Mouse (Mus musculus) right cerebral cortex, postnatal 25 days (tissue): Measurements from ENCODE around the gene Gna15.

Source experiments
- DNase-seq: peaks from one replicate; pipeline ENCODE4 v3.0.0; 2022

Gene Gna15

GRCm38 (mm10) chr10:81495151-81495550 lies 28.9 kb downstream of the Gna15 start:
- no peak for DNase-seq

- DNase-seq = no peak
These were observed 29.6 kb downstream of the Gna15 start for GRCm38 (mm10) chr10:81494260-81495041.

- no peak for DNase-seq
These were observed 30.3 kb downstream of the Gna15 start for GRCm38 (mm10) chr10:81493601-81494220.

- no peak for DNase-seq
These were observed 31.3 kb downstream of the Gna15 start for GRCm38 (mm10) chr10:81492606-81493240.

GRCm38 (mm10) chr10:81491018-81491417 lies 33.0 kb downstream of the Gna15 start:
- DNase-seq = no peak

GRCm38 (mm10) chr10:81489941-81490340 lies 34.1 kb downstream of the Gna15 start:
- peak; percentile 4 for DNase-seq

- DNase-seq = peak; percentile 3
These were observed 35.9 kb downstream of the Gna15 start for GRCm38 (mm10) chr10:81488081-81488480.

GRCm38 (mm10) chr10:81486496-81486895 lies 37.5 kb downstream of the Gna15 start:
- DNase-seq = no peak

GRCm38 (mm10) chr10:81485479-81486018 lies 38.5 kb downstream of the Gna15 start:
- DNase-seq = no peak

- no peak for DNase-seq
These were observed 39.0 kb downstream of the Gna15 start for GRCm38 (mm10) chr10:81485060-81485449.

- no peak for DNase-seq
These were observed 39.5 kb downstream of the Gna15 start for GRCm38 (mm10) chr10:81484441-81485059.

GRCm38 (mm10) chr10:81483983-81484382 lies 40.0 kb downstream of the Gna15 start:
- peak; percentile 63 for DNase-seq

GRCm38 (mm10) chr10:81482533-81482889 lies 41.5 kb downstream of the Gna15 start, which contains the start of gene Celf5:
TSS of gene Celf5 (minus strand) at chr10:81482709.
- peak; percentile 79 for DNase-seq

- no peak for DNase-seq
These were observed 42.2 kb downstream of the Gna15 start for GRCm38 (mm10) chr10:81481605-81482532.

GRCm38 (mm10) chr10:81474461-81474860 lies 49.6 kb downstream of the Gna15 start:
- DNase-seq = no peak

GRCm38 (mm10) chr10:81473003-81473451 lies 51.0 kb downstream of the Gna15 start:
- peak; percentile 90 for DNase-seq

GRCm38 (mm10) chr10:81472403-81473002 lies 51.5 kb downstream of the Gna15 start:
- no peak for DNase-seq

GRCm38 (mm10) chr10:81470454-81470853 lies 53.6 kb downstream of the Gna15 start:
- peak; percentile 63 for DNase-seq

GRCm38 (mm10) chr10:81469253-81469652 lies 54.8 kb downstream of the Gna15 start:
- DNase-seq = peak; percentile 83

GRCm38 (mm10) chr10:81467670-81468235 lies 56.3 kb downstream of the Gna15 start:
- DNase-seq = peak; percentile 29

- DNase-seq = peak; percentile 12
These were observed 57.1 kb downstream of the Gna15 start for GRCm38 (mm10) chr10:81466881-81467280.
